Comparison of ENCODE assay signal across 8 mouse cellular contexts in genomic region chr7:139364005-139364557, GRCm38 (mm10). TPM values are rescaled to one million over a fixed set of nuclear protein-coding genes. Genes with fewer than 3 reads are reported as not detected.
A peak's percentile ranks its signal among the peaks of the same experiment; 100 is the strongest.
DNase-seq lines count a peak whose midpoint lies in the region; ATAC-seq and TF ChIP-seq lines count a peak whose summit lies in the region.

No protein-coding gene starts in this region.

- H3K27ac ChIP-seq in spleen, adult 2 months (ENCODE audit: insufficient read depth, low read length): peak overlapping the region; percentile 50; the same call in 1 of the 2 replicates
- H3K27ac ChIP-seq in embryonic fibroblast, embryonic 13.5 days (ENCODE audit: insufficient read depth, low read length): peak overlapping the region; percentile 82
- H3K27ac ChIP-seq in heart, embryonic 10.5 days: peak overlapping the region; percentile 96
- peak overlapping the region; percentile 77 for H3K27ac ChIP-seq in limb, embryonic 15.5 days

- ATAC-seq in limb, embryonic 15.5 days (ENCODE audit: insufficient number of reproducible peaks, low FRiP score, low TSS enrichment, low read depth): peak; percentile 57

- H3K4me1 ChIP-seq in spleen, adult 2 months (ENCODE audit: control insufficient read depth, insufficient read depth, insufficient read length): no peaks in the 10 kb centered on the region
- peaks cover 26% of the 10 kb centered on the region for H3K4me1 ChIP-seq in embryonic fibroblast, embryonic 13.5 days (ENCODE audit: control insufficient read depth, insufficient read depth, low read length)
- peaks cover 92% of the 10 kb centered on the region for H3K4me1 ChIP-seq in heart, embryonic 10.5 days
- H3K4me1 ChIP-seq in limb, embryonic 15.5 days: peaks cover 44% of the 10 kb centered on the region

- H3K9ac ChIP-seq in limb, embryonic 15.5 days: no peak overlapping the region

- no peaks in the 10 kb centered on the region for H3K79me2 ChIP-seq in myocyte (ENCODE audit: control insufficient read depth, insufficient read depth)

- no peak for TF ChIP-seq POLR2A in spleen, adult 2 months (IDR thresholded peaks at IDR 0.05; ENCODE audit: low read depth, low read length)
- TF ChIP-seq POLR2A in embryonic fibroblast, embryonic 13.5 days (IDR thresholded peaks at IDR 0.05; ENCODE audit: low read depth, low read length): no peak; the same call in 1 of the 2 replicates
- no peak for TF ChIP-seq POLR2A in myocyte (IDR thresholded peaks at IDR 0.05; ENCODE audit: insufficient read length, low read depth)

- no peaks in the 10 kb centered on the region for H3K36me3 ChIP-seq in spleen, adult 2 months (ENCODE audit: control insufficient read depth, insufficient read depth, low read length)
- H3K36me3 ChIP-seq in heart, embryonic 10.5 days: no peaks in the 10 kb centered on the region
- H3K36me3 ChIP-seq in limb, embryonic 15.5 days: no peaks in the 10 kb centered on the region
- H3K36me3 ChIP-seq in myocyte (ENCODE audit: control insufficient read depth, insufficient read depth): no peaks in the 10 kb centered on the region

- H3K9me3 ChIP-seq in heart, embryonic 10.5 days: no peaks in the 10 kb centered on the region
- H3K9me3 ChIP-seq in limb, embryonic 15.5 days: no peaks in the 10 kb centered on the region

- no peak overlapping the region for H3K4me2 ChIP-seq in limb, embryonic 15.5 days
- H3K4me2 ChIP-seq in myocyte (ENCODE audit: low read depth): peak overlapping the region; percentile 64

- TF ChIP-seq CTCF in spleen, adult 2 months (IDR thresholded peaks at IDR 0.05; ENCODE audit: extremely low read depth, insufficient read depth, insufficient read length, insufficient replicate concordance): no peak
- TF ChIP-seq CTCF in embryonic fibroblast, embryonic 13.5 days (IDR thresholded peaks at IDR 0.05; ENCODE audit: borderline replicate concordance, insufficient read depth, low read length): no peak

- 61% methylated on average over 9 of the region's 9 CpGs for WGBS in spleen, adult 2 months
- WGBS in heart, embryonic 10.5 days: under 1% methylated on average over 9 of the region's 9 CpGs
- 4% methylated on average over 9 of the region's 9 CpGs for WGBS in limb, embryonic 15.5 days

- no peak for DNase-seq in spleen, adult 2 months (ENCODE audit: low read depth in 1 of 2, low spot score in 2 of 2)
- DNase-seq in spleen, adult 12 weeks (ENCODE audit: low spot score): no peak
- peak; percentile 93 for DNase-seq in heart, embryonic 10.5 days (ENCODE audit: low spot score)
- DNase-seq in kidney, adult 9 months: peak; percentile 93
- peak; percentile 81 for DNase-seq in testis, postnatal 14 days (ENCODE audit: low spot score)

- no peak overlapping the region for H3K4me3 ChIP-seq in spleen, adult 2 months (ENCODE audit: extremely low read depth, insufficient read depth, insufficient read length)
- H3K4me3 ChIP-seq in embryonic fibroblast, embryonic 13.5 days (ENCODE audit: insufficient read depth, low read length): no peak overlapping the region
- peak overlapping the region; percentile 36 for H3K4me3 ChIP-seq in heart, embryonic 10.5 days
- H3K4me3 ChIP-seq in limb, embryonic 15.5 days: no peak overlapping the region
- no peak overlapping the region for H3K4me3 ChIP-seq in myocyte

- no peak overlapping the region for H3ac ChIP-seq in myocyte (ENCODE audit: control insufficient read depth, insufficient read length)

- H3K27me3 ChIP-seq in spleen, adult 2 months (ENCODE audit: control insufficient read depth, insufficient read depth, low read length): no peaks in the 10 kb centered on the region
- no peaks in the 10 kb centered on the region for H3K27me3 ChIP-seq in heart, embryonic 10.5 days (ENCODE audit: insufficient read depth, poor library complexity, severe bottlenecking)
- no peaks in the 10 kb centered on the region for H3K27me3 ChIP-seq in limb, embryonic 15.5 days
- no peaks in the 10 kb centered on the region for H3K27me3 ChIP-seq in myocyte (ENCODE audit: control insufficient read depth, insufficient read depth, insufficient read length)

TF ChIP-seq in myocyte, 11 proteins besides CTCF, POLR2A, EP300 and RAD21:
- TF ChIP-seq MYOD1 (IDR thresholded peaks at IDR 0.05; ENCODE audit: control insufficient read depth in 1 of 3, insufficient read length in 2 of 3, low read depth in 2 of 3): peak in 2 of 3 experiments; percentile 31 to 66
- TF ChIP-seq TCF12 (IDR thresholded peaks at IDR 0.05; ENCODE audit: insufficient read depth, poor library complexity, severe bottlenecking): no peak
- TF ChIP-seq MYOG (IDR thresholded peaks at IDR 0.05; ENCODE audit: control insufficient read depth in 1 of 3, insufficient read depth in 1 of 3, insufficient read length in 2 of 3, low read depth in 2 of 3): peak in 2 of 3 experiments; percentile 55 to 60

RNA-seq across cellular contexts. Expression of gene Inpp5a, which starts 24.8 kb away (rescaled TPM):
- polyA plus RNA-seq in spleen, adult 2 months (2012; rRNA removed): 10.3 and 13.4 TPM in 2 replicates
- 85.4 and 90.9 TPM in 2 replicates for polyA plus RNA-seq in embryonic fibroblast, embryonic 13.5 days (2011; ENCODE audit: insufficient read length, low read depth, missing spikeins)
- 46.9 and 60.9 TPM in 2 replicates for polyA plus RNA-seq in heart, embryonic 10.5 days (2016; fragmentation: Nextera tagmentation; extraction: Ambion mirVana)
- 21.1 and 28.5 TPM in 2 replicates for polyA plus RNA-seq in limb, embryonic 15.5 days (2015; fragmentation: Nextera tagmentation; extraction: Ambion mirVana)
- 37.8 TPM for polyA plus RNA-seq in myocyte (2012; fragmentation: generic; extraction: Trizol)

Comparison
In these comparisons a context has a peak if more than half of its experiments do, and no peak if none do; other contexts are left out.
1. DNase-seq: peak in heart, embryonic 10.5 days (single experiment), kidney, adult 9 months (single experiment) and testis, postnatal 14 days (single experiment); none in spleen, adult 2 months (0 of 2) and spleen, adult 12 weeks (single experiment).
2. Peak in every context shown above with its lines, with median percentiles within 50 percentile points of each other: H3K27ac ChIP-seq.